Mouse (Mus musculus): ENCODE measurements around the gene Skint1.
"Not testable (repeated sequence)": the region's sequence is repeated elsewhere in the genome, so short reads cannot be mapped to it uniquely, and the experiment has no call there.

Gene Skint1

GRCm38 (mm10) chr4:112005969-112006368, at the start of gene Skint1:
TSS of gene Skint1 (plus strand) at chr4:112006269.
- no peak for DNase-seq (ENCODE audit: low read depth, low spot score)

GRCm38 (mm10) chr4:111961309-111961708, 44.8 kb upstream of the Skint1 start:
- DNase-seq (ENCODE audit: low read depth, low spot score): no peak

GRCm38 (mm10) chr4:111963241-111963640, 42.8 kb upstream of the Skint1 start:
- DNase-seq (ENCODE audit: low read depth, low spot score): not testable (repeated sequence)

DNA sequence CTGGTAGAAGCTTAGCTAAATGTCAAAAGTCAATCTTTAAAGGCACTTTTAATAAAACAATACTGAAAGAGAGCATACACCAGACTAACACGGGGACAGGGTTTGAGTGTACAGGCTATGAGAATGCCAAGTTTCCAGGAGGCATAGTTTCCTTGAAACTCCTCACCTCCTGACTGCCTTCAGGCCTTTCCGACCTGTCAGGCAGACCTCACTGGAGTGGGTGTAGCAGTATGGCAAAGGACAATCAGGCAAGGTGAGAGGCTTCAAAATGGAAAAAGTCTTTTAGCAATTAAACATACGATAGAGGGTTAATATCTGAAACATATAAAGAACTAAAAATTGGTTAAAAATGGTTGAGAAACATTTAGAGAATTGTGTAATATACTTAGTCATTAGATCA, 42.4 kb upstream of the Skint1 start:
- no peak for DNase-seq (ENCODE audit: low read depth, low spot score)

DNA sequence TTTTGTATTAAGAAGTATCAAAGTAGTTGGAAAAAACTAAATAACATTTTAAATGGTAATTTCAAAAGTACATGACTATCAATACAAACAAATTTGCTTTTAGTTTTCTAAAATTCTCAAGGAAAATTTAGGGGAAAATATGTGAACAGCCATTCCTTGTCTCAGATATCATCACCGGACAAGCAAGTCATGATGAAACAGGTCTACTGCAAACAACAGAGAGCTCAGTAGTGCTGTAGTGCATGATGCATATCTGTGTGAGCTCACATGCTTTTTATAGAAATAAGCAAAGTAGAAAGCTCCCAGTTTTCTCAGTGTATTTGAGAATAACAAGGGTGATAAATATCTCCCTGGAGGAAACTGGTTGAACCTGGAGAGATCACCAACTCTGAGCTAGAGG, 33.4 kb upstream of the Skint1 start, which contains the start of gene Skint7:
Gene Skint7 (plus strand): TSS at position 301 of the 400 bp plus-strand sequence.
- no peak for DNase-seq (ENCODE audit: low read depth, low spot score)

DNA sequence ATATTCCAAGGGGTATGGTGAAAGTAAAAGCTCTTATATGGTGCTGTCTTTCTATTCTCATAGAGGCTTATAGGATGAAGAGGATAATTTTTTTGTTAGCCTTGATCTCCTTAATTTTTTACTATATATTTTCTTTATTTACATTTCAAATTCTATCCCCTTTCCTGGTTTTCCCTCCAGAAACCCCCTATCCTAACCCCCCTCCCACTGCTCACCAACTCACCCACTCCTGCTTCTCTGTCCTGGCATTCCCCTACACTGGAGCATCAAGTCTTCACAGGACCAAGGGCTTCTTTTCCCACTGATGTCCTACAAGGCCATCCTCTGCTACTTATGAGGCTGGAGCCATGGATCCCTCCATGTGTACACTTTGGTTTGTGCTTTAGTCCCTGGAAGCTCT, 65.6 kb downstream of the Skint1 start, which contains the start of gene Skint4:
Gene Skint4 (plus strand): TSS at position 301 of the 400 bp plus-strand sequence.
- no peak for DNase-seq (ENCODE audit: low read depth, low spot score)
